ENCODE assay signal across 8 mouse cellular contexts in the genomic region with DNA sequence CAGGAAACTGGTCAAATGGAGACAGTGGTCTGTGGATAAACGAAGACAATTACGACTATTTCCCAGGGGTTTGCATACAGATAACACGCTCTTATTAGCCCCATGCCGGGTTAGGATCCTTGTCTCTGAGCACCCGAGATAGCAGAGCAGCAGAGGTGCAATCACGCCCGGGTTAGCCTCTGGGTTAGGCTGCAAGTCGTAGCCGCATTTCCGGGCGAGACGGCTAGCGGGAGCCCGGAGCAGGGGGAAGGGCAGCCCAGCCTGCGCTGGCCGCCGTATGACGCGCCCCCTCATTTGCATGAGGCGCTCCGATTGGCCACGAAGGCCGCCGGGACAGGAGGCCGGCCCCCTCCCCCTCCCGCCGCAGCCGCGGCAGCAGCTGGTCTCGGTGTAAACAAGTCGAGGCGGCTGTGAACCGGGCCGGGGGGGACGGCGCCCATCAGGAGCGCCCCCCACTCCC. TPM values are rescaled to one million over a fixed set of nuclear protein-coding genes. Genes with fewer than 3 reads are reported as not detected.
DNase-seq lines count a peak whose midpoint lies in the region; ATAC-seq and TF ChIP-seq lines count a peak whose summit lies in the region.

A gene (plus strand): TSS at position 358 of the 460 bp plus-strand sequence.

- no peaks in the 10 kb centered on the region for H3K9me3 ChIP-seq in E14TG2a.4 (ENCODE audit: low read length)
- no peaks in the 10 kb centered on the region for H3K9me3 ChIP-seq in forebrain, embryonic 11.5 days (ENCODE audit: control insufficient read depth, low read length)
- no peaks in the 10 kb centered on the region for H3K9me3 ChIP-seq in heart, embryonic 15.5 days (replicated peaks)
- H3K9me3 ChIP-seq in liver, embryonic 15.5 days (replicated peaks), result no peaks in the 10 kb centered on the region
- H3K9me3 ChIP-seq in neural tube, embryonic 11.5 days (ENCODE audit: control insufficient read depth, low read length), result no peaks in the 10 kb centered on the region

- no peaks in the 10 kb centered on the region for H3K27me3 ChIP-seq in E14TG2a.4 (ENCODE audit: insufficient read depth, low read length)
- H3K27me3 ChIP-seq in forebrain, embryonic 11.5 days (ENCODE audit: control insufficient read depth, insufficient read depth, low read length), result no peaks in the 10 kb centered on the region
- no peaks in the 10 kb centered on the region for H3K27me3 ChIP-seq in heart, embryonic 15.5 days
- H3K27me3 ChIP-seq in liver, embryonic 15.5 days, result no peaks in the 10 kb centered on the region
- no peaks in the 10 kb centered on the region for H3K27me3 ChIP-seq in neural tube, embryonic 11.5 days (ENCODE audit: control insufficient read depth, insufficient read depth, low read length)

- no peak for TF ChIP-seq CTCF in E14TG2a.4 (conservative IDR thresholded peaks at IDR 0.05; ENCODE audit: low read length)

- peak within 1 kb of the TSS; percentile 70 for H3K27ac ChIP-seq in forebrain, embryonic 11.5 days (ENCODE audit: low read depth, low read length)
- H3K27ac ChIP-seq in heart, embryonic 15.5 days, result peak within 1 kb of the TSS; percentile 87
- peak within 1 kb of the TSS; percentile 97 for H3K27ac ChIP-seq in liver, embryonic 15.5 days (replicated peaks)
- peak within 1 kb of the TSS; percentile 77 for H3K27ac ChIP-seq in neural tube, embryonic 11.5 days (ENCODE audit: low read depth, low read length)

- peak; percentile 88 for ATAC-seq in forebrain, embryonic 11.5 days (replicated peaks; ENCODE audit: low FRiP score)
- peak; percentile 94 for ATAC-seq in heart, embryonic 15.5 days (replicated peaks; ENCODE audit: insufficient number of reproducible peaks, insufficient read depth, low FRiP score, low read depth)
- peak; percentile 91 for ATAC-seq in liver, embryonic 15.5 days (ENCODE audit: insufficient read depth)
- ATAC-seq in neural tube, embryonic 11.5 days (ENCODE audit: insufficient read depth, low FRiP score, low TSS enrichment), result peak; percentile 85

- H3K9ac ChIP-seq in forebrain, embryonic 11.5 days (ENCODE audit: low read length), result peak within 1 kb of the TSS; percentile 80
- peak within 1 kb of the TSS; percentile 97 for H3K9ac ChIP-seq in heart, embryonic 15.5 days
- peak within 1 kb of the TSS; percentile 100 for H3K9ac ChIP-seq in liver, embryonic 15.5 days
- peak within 1 kb of the TSS; percentile 82 for H3K9ac ChIP-seq in neural tube, embryonic 11.5 days (ENCODE audit: low read length)

- peaks cover 88% of the 10 kb centered on the region for H3K4me1 ChIP-seq in E14TG2a.4 (replicated peaks; ENCODE audit: low read depth, low read length)
- H3K4me1 ChIP-seq in forebrain, embryonic 11.5 days (replicated peaks; ENCODE audit: control insufficient read depth, insufficient read depth, low read length), result peaks cover 24% of the 10 kb centered on the region
- H3K4me1 ChIP-seq in heart, embryonic 15.5 days (replicated peaks), result peaks cover 48% of the 10 kb centered on the region
- peaks cover 77% of the 10 kb centered on the region for H3K4me1 ChIP-seq in liver, embryonic 15.5 days (replicated peaks)
- H3K4me1 ChIP-seq in neural tube, embryonic 11.5 days (ENCODE audit: control insufficient read depth, insufficient read depth, low read length), result peaks cover 22% of the 10 kb centered on the region

- peaks cover 35% of the 10 kb centered on the region for H3K36me3 ChIP-seq in E14TG2a.4 (ENCODE audit: insufficient read depth, low read length)
- no peaks in the 10 kb centered on the region for H3K36me3 ChIP-seq in forebrain, embryonic 11.5 days (ENCODE audit: control insufficient read depth, insufficient read depth, low read length)
- H3K36me3 ChIP-seq in heart, embryonic 15.5 days, result no peaks in the 10 kb centered on the region; the same call in 1 of the 2 replicates
- H3K36me3 ChIP-seq in liver, embryonic 15.5 days (replicated peaks), result peaks cover 22% of the 10 kb centered on the region
- no peaks in the 10 kb centered on the region for H3K36me3 ChIP-seq in neural tube, embryonic 11.5 days (ENCODE audit: control insufficient read depth, insufficient read depth, low read length)

- peak within 1 kb of the TSS; percentile 97 for H3K4me2 ChIP-seq in forebrain, embryonic 11.5 days (ENCODE audit: low read depth, low read length, severe bottlenecking)
- H3K4me2 ChIP-seq in heart, embryonic 15.5 days, result peak within 1 kb of the TSS; percentile 97
- H3K4me2 ChIP-seq in liver, embryonic 15.5 days, result peak within 1 kb of the TSS; percentile 93
- peak within 1 kb of the TSS; percentile 89 for H3K4me2 ChIP-seq in neural tube, embryonic 11.5 days (ENCODE audit: low read depth)

- DNase-seq in c-Kit-positive CD71-positive TER-119-negative erythroid progenitor cells, embryonic 14.5 days (ENCODE audit: low read depth), result peak; percentile 79
- DNase-seq in forebrain, embryonic 11.5 days (ENCODE audit: low spot score), result peak; percentile 95
- DNase-seq in kidney, postnatal 25 days, result peak; percentile 96 to 99
- DNase-seq in neural tube, embryonic 11.5 days (ENCODE audit: low spot score), result peak; percentile 93
- peak; percentile 89 for DNase-seq in telencephalon, adult 2 months (ENCODE audit: low read depth, low spot score)

- WGBS in forebrain, embryonic 11.5 days, result under 1% methylated on average over 36 of the region's 37 CpGs
- WGBS in heart, embryonic 15.5 days, result 1% methylated on average over 34 of the region's 37 CpGs
- under 1% methylated on average over 36 of the region's 37 CpGs for WGBS in liver, embryonic 15.5 days (ENCODE audit: insufficient replicate concordance)
- WGBS in neural tube, embryonic 11.5 days, result 0% methylated on average over 24 of the region's 37 CpGs

- H3K4me3 ChIP-seq in E14TG2a.4 (replicated peaks; ENCODE audit: low read length), result peak within 1 kb of the TSS; percentile 85
- peak within 1 kb of the TSS; percentile 67 for H3K4me3 ChIP-seq in forebrain, embryonic 11.5 days (ENCODE audit: low read depth, low read length)
- peak within 1 kb of the TSS; percentile 90 for H3K4me3 ChIP-seq in heart, embryonic 15.5 days
- H3K4me3 ChIP-seq in liver, embryonic 15.5 days (replicated peaks), result peak within 1 kb of the TSS; percentile 87
- H3K4me3 ChIP-seq in neural tube, embryonic 11.5 days (ENCODE audit: low read depth, low read length), result peak within 1 kb of the TSS; percentile 65

RNA-seq across cellular contexts. Expression of the gene that starts here (rescaled TPM):
- 63.9 and 80.5 TPM in 2 replicates for polyA plus RNA-seq in forebrain, embryonic 11.5 days (2014; fragmentation: Nextera tagmentation; extraction: Ambion mirVana)
- polyA plus RNA-seq in heart, embryonic 15.5 days (2015; fragmentation: Nextera tagmentation; extraction: Ambion mirVana), result 78.1 and 90.5 TPM in 2 replicates
- polyA plus RNA-seq in liver, embryonic 15.5 days (2015; fragmentation: Nextera tagmentation; extraction: Ambion mirVana), result 103 and 119 TPM in 2 replicates
- 115 and 121 TPM in 2 replicates for polyA plus RNA-seq in neural tube, embryonic 11.5 days (2014; fragmentation: Nextera tagmentation; extraction: Ambion mirVana)

Comparison
In these comparisons a context has a peak if more than half of its experiments do, and no peak if none do; other contexts are left out.
1. Peak in every context shown above with its lines: DNase-seq, ATAC-seq, H3K4me3 ChIP-seq and H3K27ac ChIP-seq.